Mouse (Mus musculus): ENCODE data around the gene Rgmb. TPM values are rescaled to one million over a fixed set of nuclear protein-coding genes. Genes with fewer than 3 reads are reported as not detected.

Gene Rgmb
- polyA plus RNA-seq, 1 experiment from 2014 or later = 50.8 TPM

- WGBS = 83% methylated on average over 11 of the region's 11 CpGs
- Histone ChIP-seq H3K4me3 (ENCODE audit: low read length) (no peak overlapping the region), H3K9me3 (ENCODE audit: control insufficient read depth, low read length) (no peaks in the 10 kb centered on the region), H3K4me2 (ENCODE audit: low read length) (no peak overlapping the region), H3K36me3 (ENCODE audit: control insufficient read depth, insufficient read depth, low read length) (no peaks in the 10 kb centered on the region), H3K4me1 (ENCODE audit: control insufficient read depth, insufficient read depth, low read depth, low read length) (peaks cover 23% of the 10 kb centered on the region), H3K27ac (ENCODE audit: low read depth, low read length) (no peak overlapping the region), H3K27me3 (replicated peaks; ENCODE audit: control insufficient read depth, insufficient read depth, low read length) (no peaks in the 10 kb centered on the region), H3K9ac (ENCODE audit: low read depth, low read length) (no peak overlapping the region)
- ATAC-seq = no peak
Measured at GRCm38 (mm10) chr17:15816379-15817095, 14.3 kb downstream of the Rgmb start.

GRCm38 (mm10) chr17:15815312-15816018 is 15.4 kb downstream of the Rgmb start:
- no peak for ATAC-seq
- 84% methylated on average over 10 of the region's 10 CpGs for WGBS
- H3K36me3 ChIP-seq (ENCODE audit: control insufficient read depth, insufficient read depth, low read length) = no peaks in the 10 kb centered on the region
- H3K4me2 ChIP-seq (ENCODE audit: low read length) = no peak overlapping the region
- no peak overlapping the region for H3K4me3 ChIP-seq (ENCODE audit: low read length)
- H3K27me3 ChIP-seq (replicated peaks; ENCODE audit: control insufficient read depth, insufficient read depth, low read length) = no peaks in the 10 kb centered on the region
- no peak overlapping the region for H3K9ac ChIP-seq (ENCODE audit: low read depth, low read length)
- H3K9me3 ChIP-seq (ENCODE audit: control insufficient read depth, low read length) = no peaks in the 10 kb centered on the region
- H3K27ac ChIP-seq (ENCODE audit: low read depth, low read length) = no peak overlapping the region
- peaks cover 31% of the 10 kb centered on the region for H3K4me1 ChIP-seq (ENCODE audit: control insufficient read depth, insufficient read depth, low read depth, low read length)

GRCm38 (mm10) chr17:15813658-15814212 is 17.1 kb downstream of the Rgmb start:
- WGBS = 44% methylated on average over 3 of the region's 3 CpGs
- H3K9ac ChIP-seq (ENCODE audit: low read depth, low read length) = no peak overlapping the region
- H3K4me2 ChIP-seq (ENCODE audit: low read length) = no peak overlapping the region
- H3K27ac ChIP-seq (ENCODE audit: low read depth, low read length) = no peak overlapping the region
- H3K4me3 ChIP-seq (ENCODE audit: low read length) = no peak overlapping the region
- ATAC-seq = no peak
- no peaks in the 10 kb centered on the region for H3K9me3 ChIP-seq (ENCODE audit: control insufficient read depth, low read length)
- H3K4me1 ChIP-seq (ENCODE audit: control insufficient read depth, insufficient read depth, low read depth, low read length) = peaks cover 43% of the 10 kb centered on the region
- no peaks in the 10 kb centered on the region for H3K36me3 ChIP-seq (ENCODE audit: control insufficient read depth, insufficient read depth, low read length)
- H3K27me3 ChIP-seq (replicated peaks; ENCODE audit: control insufficient read depth, insufficient read depth, low read length) = no peaks in the 10 kb centered on the region

GRCm38 (mm10) chr17:15812136-15812778 is 18.6 kb downstream of the Rgmb start:
- no peak overlapping the region for H3K4me2 ChIP-seq (ENCODE audit: low read length)
- H3K9me3 ChIP-seq (ENCODE audit: control insufficient read depth, low read length) = no peaks in the 10 kb centered on the region
- 60% methylated on average over 13 of the region's 13 CpGs for WGBS
- no peak overlapping the region for H3K27ac ChIP-seq (ENCODE audit: low read depth, low read length)
- no peak overlapping the region for H3K9ac ChIP-seq (ENCODE audit: low read depth, low read length)
- ATAC-seq = no peak
- H3K36me3 ChIP-seq (ENCODE audit: control insufficient read depth, insufficient read depth, low read length) = peaks cover 2% of the 10 kb centered on the region
- no peak overlapping the region for H3K4me3 ChIP-seq (ENCODE audit: low read length)
- H3K27me3 ChIP-seq (replicated peaks; ENCODE audit: control insufficient read depth, insufficient read depth, low read length) = no peaks in the 10 kb centered on the region
- peaks cover 49% of the 10 kb centered on the region for H3K4me1 ChIP-seq (ENCODE audit: control insufficient read depth, insufficient read depth, low read depth, low read length)

- no peaks in the 10 kb centered on the region for H3K27me3 ChIP-seq (replicated peaks; ENCODE audit: control insufficient read depth, insufficient read depth, low read length)
- ATAC-seq = no peak
- H3K9ac ChIP-seq (ENCODE audit: low read depth, low read length) = no peak overlapping the region
Measured at GRCm38 (mm10) chr17:15809949-15810348, 20.9 kb downstream of the Rgmb start.

GRCm38 (mm10) chr17:15808468-15809374 is 22.1 kb downstream of the Rgmb start:
- no peak overlapping the region for H3K9ac ChIP-seq (ENCODE audit: low read depth, low read length)
- H3K27me3 ChIP-seq (replicated peaks; ENCODE audit: control insufficient read depth, insufficient read depth, low read length) = no peaks in the 10 kb centered on the region

More at GRCm38 (mm10) chr17:15809949-15810348, 20.9 kb downstream of the Rgmb start:
- H3K9me3 ChIP-seq (ENCODE audit: control insufficient read depth, low read length) = no peaks in the 10 kb centered on the region
- WGBS = 54% methylated on average over 2 of the region's 2 CpGs
- peaks cover 5% of the 10 kb centered on the region for H3K36me3 ChIP-seq (ENCODE audit: control insufficient read depth, insufficient read depth, low read length)
- no peak overlapping the region for H3K4me3 ChIP-seq (ENCODE audit: low read length)
- H3K27ac ChIP-seq (ENCODE audit: low read depth, low read length) = no peak overlapping the region
- H3K4me2 ChIP-seq (ENCODE audit: low read length) = no peak overlapping the region
- H3K4me1 ChIP-seq (ENCODE audit: control insufficient read depth, insufficient read depth, low read depth, low read length) = peaks cover 49% of the 10 kb centered on the region

GRCm38 (mm10) chr17:15808015-15808414 is 22.8 kb downstream of the Rgmb start:
- no peak for ATAC-seq
- Histone ChIP-seq H3K4me2 (ENCODE audit: low read length) (no peak overlapping the region), H3K4me3 (ENCODE audit: low read length) (no peak overlapping the region), H3K27me3 (replicated peaks; ENCODE audit: control insufficient read depth, insufficient read depth, low read length) (no peaks in the 10 kb centered on the region), H3K4me1 (ENCODE audit: control insufficient read depth, insufficient read depth, low read depth, low read length) (peaks cover 41% of the 10 kb centered on the region), H3K36me3 (ENCODE audit: control insufficient read depth, insufficient read depth, low read length) (peaks cover 5% of the 10 kb centered on the region), H3K27ac (ENCODE audit: low read depth, low read length) (no peak overlapping the region), H3K9ac (ENCODE audit: low read depth, low read length) (no peak overlapping the region), H3K9me3 (ENCODE audit: control insufficient read depth, low read length) (no peaks in the 10 kb centered on the region)
- 45% methylated on average over 4 of the region's 4 CpGs for WGBS

More at GRCm38 (mm10) chr17:15808468-15809374, 22.1 kb downstream of the Rgmb start:
- WGBS = 30% methylated on average over 10 of the region's 10 CpGs
- H3K4me1 ChIP-seq (ENCODE audit: control insufficient read depth, insufficient read depth, low read depth, low read length) = peaks cover 43% of the 10 kb centered on the region
- peaks cover 5% of the 10 kb centered on the region for H3K36me3 ChIP-seq (ENCODE audit: control insufficient read depth, insufficient read depth, low read length)
- peak overlapping the region; percentile 21; the same call in 1 of the 2 replicates for H3K27ac ChIP-seq (ENCODE audit: low read depth, low read length)
- no peak overlapping the region for H3K4me2 ChIP-seq (ENCODE audit: low read length)
- H3K9me3 ChIP-seq (ENCODE audit: control insufficient read depth, low read length) = no peaks in the 10 kb centered on the region
- no peak overlapping the region for H3K4me3 ChIP-seq (ENCODE audit: low read length)
- no peak for ATAC-seq

GRCm38 (mm10) chr17:15807295-15807984 is 23.4 kb downstream of the Rgmb start:
- Histone ChIP-seq H3K36me3 (ENCODE audit: control insufficient read depth, insufficient read depth, low read length) (peaks cover 5% of the 10 kb centered on the region), H3K4me1 (ENCODE audit: control insufficient read depth, insufficient read depth, low read depth, low read length) (peaks cover 38% of the 10 kb centered on the region), H3K9me3 (ENCODE audit: control insufficient read depth, low read length) (no peaks in the 10 kb centered on the region), H3K27ac (ENCODE audit: low read depth, low read length) (no peak overlapping the region), H3K9ac (ENCODE audit: low read depth, low read length) (no peak overlapping the region), H3K27me3 (replicated peaks; ENCODE audit: control insufficient read depth, insufficient read depth, low read length) (no peaks in the 10 kb centered on the region), H3K4me3 (ENCODE audit: low read length) (no peak overlapping the region), H3K4me2 (ENCODE audit: low read length) (no peak overlapping the region)
- ATAC-seq = peak; percentile 41; the same call in 1 of the 2 replicates
- WGBS = 83% methylated on average over 23 of the region's 23 CpGs
